Mouse (Mus musculus) adipocyte (in vitro differentiated cells): ENCODE measurements around the gene Eps8l1.

Experiments
- DNase-seq: peaks from one replicate; pipeline ENCODE4 v3.0.0-alpha.2; 2016; ENCODE audit warnings: low spot score

Gene Eps8l1

GRCm38 (mm10) chr7:4508739-4509116 is 48.3 kb downstream of the Eps8l1 start:
- DNase-seq, result no peak

- no peak for DNase-seq
These were observed 49.6 kb downstream of the Eps8l1 start for GRCm38 (mm10) chr7:4509863-4510608.

- DNase-seq, result no peak
These were observed 51.2 kb downstream of the Eps8l1 start for GRCm38 (mm10) chr7:4511489-4512224.

- DNase-seq, result peak; percentile 38
These were observed 52.8 kb downstream of the Eps8l1 start for GRCm38 (mm10) chr7:4513236-4513635.

DNA sequence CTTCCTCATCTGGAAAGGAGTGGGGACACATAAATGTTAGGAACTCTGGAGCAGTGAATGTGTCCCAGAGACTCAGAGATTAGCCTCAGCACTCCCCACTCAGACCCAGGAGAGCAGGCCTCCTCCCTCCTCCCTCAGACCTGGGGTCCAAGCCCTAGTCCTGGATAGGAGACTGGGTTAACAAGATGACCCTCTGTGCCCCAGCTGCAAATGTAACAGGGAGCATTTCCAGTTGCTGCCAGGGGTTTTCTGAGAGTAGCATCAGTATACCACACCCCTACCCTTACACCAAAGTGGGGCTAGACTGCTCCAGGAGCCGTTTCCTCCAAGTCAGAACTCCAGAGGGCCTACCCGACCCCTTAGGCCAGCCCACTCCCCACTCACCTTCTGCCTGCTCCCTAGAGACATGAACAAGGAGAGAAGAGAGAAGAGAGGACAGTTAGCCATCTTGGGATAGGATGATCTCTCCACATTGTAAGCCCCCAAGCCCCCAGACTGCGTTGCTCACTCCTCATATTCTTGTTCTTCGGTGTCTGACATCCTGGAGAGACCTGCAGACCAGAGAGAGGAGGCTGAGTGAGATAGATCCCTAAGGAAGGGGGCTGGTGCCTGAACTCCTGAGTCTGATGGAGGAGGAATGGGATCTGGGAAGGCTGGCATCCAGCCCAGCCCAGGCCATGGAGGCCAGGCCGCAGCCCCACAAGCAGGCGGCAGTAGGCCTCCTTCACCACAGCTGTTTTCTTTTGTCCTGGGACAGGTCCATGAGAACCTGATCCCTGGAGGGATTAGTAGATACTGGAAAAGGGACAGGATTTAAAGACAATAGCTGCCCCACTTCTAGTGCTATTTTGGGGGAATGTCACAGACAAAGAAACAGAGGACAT is 53.6 kb downstream of the Eps8l1 start:
- no peak for DNase-seq

DNA sequence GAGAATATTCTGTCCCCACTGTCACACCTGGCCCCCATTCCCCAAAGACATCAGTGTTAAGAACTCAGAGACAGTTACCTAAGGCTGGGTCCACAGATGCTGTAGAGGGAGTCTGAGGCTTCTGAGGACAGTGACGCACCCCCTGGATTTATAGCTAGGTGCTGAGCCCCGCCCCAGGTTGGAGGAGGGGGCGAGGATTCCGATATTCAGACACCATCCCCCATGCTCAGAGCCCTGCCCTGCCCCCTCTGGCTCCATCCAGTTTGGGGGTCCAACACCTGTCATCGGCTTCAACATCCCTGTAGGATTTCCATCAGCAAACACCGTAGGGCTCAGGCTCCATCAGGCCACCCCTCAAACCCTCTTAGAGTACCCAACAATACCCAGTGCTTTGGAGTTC is 55.4 kb downstream of the Eps8l1 start:
- DNase-seq, result no peak

DNA sequence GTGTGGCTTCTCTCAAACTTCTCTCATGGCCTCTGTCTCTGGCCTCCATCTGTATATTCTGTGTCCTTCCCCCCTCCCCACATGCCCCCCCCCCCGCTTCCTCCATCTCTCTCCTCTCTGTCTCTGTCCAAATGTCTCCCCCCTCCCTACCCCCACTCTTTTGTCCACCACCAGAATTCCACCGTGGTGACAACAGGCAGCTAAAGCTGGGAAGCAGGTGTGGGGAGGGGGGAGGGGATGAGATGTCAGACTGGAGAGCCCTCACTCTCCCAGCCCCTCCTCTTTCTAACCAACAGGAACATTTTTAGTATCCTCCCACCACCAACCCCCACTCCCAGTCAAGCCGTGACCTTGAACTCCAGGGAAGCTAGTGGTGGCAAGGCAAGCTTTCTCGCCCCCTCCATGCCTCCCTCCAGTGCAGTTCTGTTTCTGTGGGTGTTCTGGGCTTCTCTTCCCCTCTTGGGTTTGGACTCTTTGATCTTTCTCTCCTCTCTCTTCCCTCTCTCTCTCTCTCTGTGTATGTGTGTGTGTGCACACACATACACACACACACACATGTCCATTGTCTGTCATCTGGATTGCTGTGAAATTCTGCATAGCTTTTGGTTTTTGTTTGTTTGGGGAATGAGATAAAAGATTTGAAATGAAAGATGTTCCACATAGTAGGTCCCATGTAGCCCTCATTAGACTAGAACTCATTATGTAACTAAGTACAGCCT is 56.0 kb downstream of the Eps8l1 start, which contains the start of gene Tnnt1:
Tnnt1 (minus strand) TSS at position 51 of the 719 bp plus-strand sequence.
- no peak for DNase-seq

DNA sequence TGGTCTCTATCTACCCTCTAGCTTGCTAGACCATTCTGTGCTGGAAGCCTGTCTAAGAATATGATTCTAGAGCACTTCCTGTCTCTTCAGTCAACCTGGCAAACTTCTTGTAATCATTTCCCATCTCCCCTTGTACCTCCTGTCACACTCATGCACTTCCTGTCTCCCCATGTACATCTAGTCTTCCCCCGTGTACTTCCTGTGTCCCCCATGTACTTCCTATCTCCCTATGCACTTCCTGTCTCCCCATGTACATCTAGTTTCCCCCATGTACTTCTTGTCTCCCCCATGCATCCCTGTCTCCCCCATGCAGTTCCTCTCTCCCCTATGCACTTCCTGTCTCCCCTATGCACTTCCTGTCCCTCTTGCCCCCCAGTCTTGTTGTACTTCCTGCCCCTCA is 58.0 kb downstream of the Eps8l1 start:
- no peak for DNase-seq

DNA sequence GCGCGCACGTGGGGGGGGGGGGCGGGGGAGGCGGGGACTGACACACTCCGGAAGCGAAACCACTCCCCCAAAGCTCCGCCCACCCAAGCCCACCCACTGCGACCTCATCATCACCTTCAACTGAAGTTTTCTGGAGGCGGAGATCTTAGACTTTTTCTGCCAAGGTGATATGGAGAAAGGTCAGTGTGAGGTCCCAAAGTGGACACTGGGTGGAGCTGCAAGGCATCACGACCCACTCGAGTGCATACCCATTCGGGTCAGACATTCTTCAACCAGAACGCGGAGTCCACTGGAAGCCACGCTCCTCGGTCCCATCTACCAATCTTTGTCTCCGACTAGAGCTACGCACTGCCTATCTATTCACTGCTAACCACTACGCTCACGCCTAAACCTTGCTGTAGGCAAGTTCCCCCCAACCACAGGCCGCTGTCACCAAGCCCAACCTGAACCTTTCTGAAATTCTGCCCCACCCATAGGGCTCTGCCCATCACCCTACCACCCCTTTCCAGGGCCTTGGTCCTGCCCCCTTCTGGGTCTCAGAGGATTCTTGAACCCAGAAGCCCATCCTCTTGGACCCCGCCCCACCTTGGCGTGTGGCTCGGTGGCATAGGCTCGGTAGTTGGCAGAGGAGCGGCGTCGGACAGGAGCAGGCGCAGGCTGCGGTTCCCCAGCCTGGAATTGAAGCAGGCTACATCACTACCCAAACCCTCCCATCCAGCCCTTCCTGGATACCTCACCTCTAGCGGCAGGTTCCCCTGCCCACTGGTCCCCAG is 60.9 kb downstream of the Eps8l1 start:
- no peak for DNase-seq

- no peak for DNase-seq
These were observed 61.8 kb downstream of the Eps8l1 start for GRCm38 (mm10) chr7:4522292-4522691.

GRCm38 (mm10) chr7:4523205-4524130 is 63.0 kb downstream of the Eps8l1 start:
- DNase-seq, result no peak

DNA sequence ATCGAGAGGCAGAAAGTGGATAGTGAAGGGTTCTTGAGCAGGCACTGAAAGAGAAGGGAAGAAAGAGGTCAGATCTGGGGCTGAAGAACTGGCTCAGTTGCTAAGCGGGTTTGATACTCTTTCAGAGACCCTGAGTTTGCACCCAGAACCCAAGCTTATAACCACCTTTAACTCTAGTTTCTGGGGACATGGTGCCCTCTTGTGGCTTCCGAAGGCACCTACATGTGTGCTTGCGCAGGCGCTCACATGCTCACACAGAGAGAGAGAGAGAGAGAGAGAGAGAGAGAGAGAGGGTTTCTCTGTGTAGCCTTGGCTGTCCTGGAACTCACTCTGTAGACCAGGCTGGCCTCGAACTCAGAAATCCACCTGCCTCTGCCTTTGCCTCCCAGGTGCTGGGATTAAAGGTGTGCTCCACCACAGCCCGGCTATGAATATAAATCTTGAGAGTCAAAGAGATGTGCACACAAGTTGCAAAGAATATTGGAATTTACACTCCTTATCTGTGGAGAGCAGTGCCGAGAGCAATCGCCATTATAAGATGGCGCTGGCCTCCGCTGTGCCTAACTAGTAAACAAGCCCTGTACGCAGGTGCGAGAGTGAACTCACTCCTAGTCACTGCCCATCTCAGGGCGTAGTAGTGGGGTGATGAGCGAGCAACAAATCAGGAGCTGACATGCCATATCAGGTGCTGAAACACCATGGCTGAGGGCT is 63.9 kb downstream of the Eps8l1 start, which contains the start of gene Tnni3:
Tnni3 (minus strand) TSS at position 18 of the 711 bp plus-strand sequence.
- DNase-seq, result peak; percentile 16

DNA sequence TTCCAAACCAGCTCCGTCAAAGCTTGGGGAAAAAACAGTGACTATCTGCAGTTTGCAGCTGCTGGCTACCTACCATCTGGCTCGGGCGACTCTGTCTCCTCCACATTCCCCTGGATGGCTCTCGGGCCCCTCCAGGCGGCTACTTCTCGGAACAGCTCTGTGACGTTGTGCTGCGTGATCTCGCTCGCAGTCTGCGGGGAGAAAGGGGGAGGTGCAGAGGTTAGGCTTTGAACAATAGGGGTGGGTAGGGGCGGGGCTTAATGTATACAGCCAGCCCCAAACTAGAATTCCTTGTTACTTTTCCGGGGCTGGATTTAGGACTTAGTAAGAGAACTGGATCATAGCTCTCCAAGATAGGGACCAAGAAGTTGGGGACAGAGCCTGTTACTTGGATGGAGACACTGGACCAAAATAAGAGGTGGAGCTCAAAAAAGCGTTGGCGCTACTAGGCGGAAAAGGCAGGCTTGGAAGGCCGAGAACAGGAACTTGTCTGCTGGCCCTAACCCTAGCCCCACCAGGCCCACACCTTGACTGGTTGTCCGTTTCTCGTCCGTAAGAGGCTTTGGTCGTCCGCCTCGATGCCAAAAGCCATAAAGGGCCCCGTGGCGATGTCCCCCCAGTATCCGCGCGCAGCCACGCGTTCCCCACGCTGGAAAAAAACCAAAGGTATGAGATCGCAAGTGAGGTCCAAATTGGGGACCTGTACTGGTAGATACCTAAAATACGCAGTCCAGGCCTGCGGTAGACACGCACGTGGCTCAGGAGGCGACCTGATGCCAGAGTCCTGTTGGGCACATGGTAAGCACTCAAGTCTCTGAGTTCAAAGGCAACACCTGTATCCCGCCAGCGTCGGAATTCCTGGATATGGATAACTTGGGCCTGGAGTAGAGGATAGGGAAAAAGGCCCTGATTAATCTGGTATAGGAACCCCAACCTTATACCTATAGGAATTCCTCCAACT is 66.1 kb downstream of the Eps8l1 start:
- DNase-seq, result peak; percentile 37

DNA sequence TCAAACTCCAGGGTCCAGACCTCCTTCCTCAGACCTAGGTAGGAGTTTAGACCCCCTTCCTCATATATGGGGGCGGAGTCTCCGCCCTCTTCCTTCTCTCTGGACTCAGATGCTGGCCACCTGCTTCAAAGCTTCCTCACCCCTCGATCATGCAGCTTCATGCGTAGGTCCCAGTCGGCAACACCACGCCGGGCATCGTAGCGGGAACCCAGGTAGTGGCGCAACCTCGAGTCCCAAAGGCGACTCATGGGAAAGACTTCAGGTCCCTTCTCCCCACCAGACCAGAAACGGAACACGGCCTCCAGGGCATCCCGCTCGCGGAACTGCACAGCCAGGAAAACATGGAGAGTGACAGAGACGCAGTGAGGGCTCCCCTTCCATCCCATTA is 66.8 kb downstream of the Eps8l1 start:
- DNase-seq, result no peak
